Mouse (Mus musculus) heart, postnatal 10 days (tissue): Measurements from ENCODE around the gene Fam169a. TPM values are rescaled to one million over a fixed set of nuclear protein-coding genes. Genes with fewer than 3 reads are reported as not detected.
"Not testable (repeated sequence)": the region's sequence is repeated elsewhere in the genome, so short reads cannot be mapped to it uniquely, and the experiment has no call there.

Experiments used
- DNase-seq, 2 experiments: peaks; one replicate each; pipeline ENCODE4 v3.0.0; 2021
- intact Hi-C: fragments of 180-260 bp; cut with DNase I; formaldehyde crosslinking; loops from one replicate; pipeline ENCODE4 v1.15.1; 2025
- total RNA-seq, 2 experiments: library from RNA; stranded (reverse); gene quantifications; 2 replicates each; pipeline ENCODE4 v1.2.3; 2021

Gene Fam169a
- total RNA-seq, 2 experiments from 2014 or later: 0.87 to 0.89 TPM

- DNase-seq: no peak
- intact Hi-C loops: no loop called here
These were observed 6.4 kb downstream of the Fam169a start for GRCm38 (mm10) chr13:97073497-97073896.

GRCm38 (mm10) chr13:97077556-97077955 is 10.5 kb downstream of the Fam169a start:
- intact Hi-C loops: no loop called here
- no peak for DNase-seq

GRCm38 (mm10) chr13:97080201-97080600 is 13.1 kb downstream of the Fam169a start:
- DNase-seq: no peak
- intact Hi-C loops: no loop called here

- DNase-seq: no peak
- intact Hi-C loops: no loop called here
These were observed 13.5 kb downstream of the Fam169a start for GRCm38 (mm10) chr13:97080615-97081014.

- DNase-seq: no peak
- intact Hi-C loops: no loop called here
These were observed 15.3 kb downstream of the Fam169a start for GRCm38 (mm10) chr13:97082432-97082831.

GRCm38 (mm10) chr13:97086316-97086715 is 19.2 kb downstream of the Fam169a start:
- DNase-seq: no peak
- intact Hi-C loops: no loop called here

- no peak for DNase-seq
- intact Hi-C loops: no loop called here
These were observed 20.3 kb downstream of the Fam169a start for GRCm38 (mm10) chr13:97087421-97087820.

- intact Hi-C loops: no loop called here
- DNase-seq: no peak
These were observed 21.1 kb downstream of the Fam169a start for GRCm38 (mm10) chr13:97088183-97088582.

GRCm38 (mm10) chr13:97095726-97096125 is 28.6 kb downstream of the Fam169a start:
- no peak for DNase-seq
- intact Hi-C loops: no loop called here

GRCm38 (mm10) chr13:97099187-97099852 is 32.2 kb downstream of the Fam169a start, which contains the start of gene Gm6169:
Gene Gm6169 (minus strand): TSS chr13:97099237.
- intact Hi-C loops: no loop called here
- peak; percentile 57 to 70 for DNase-seq

GRCm38 (mm10) chr13:97104996-97105395 is 37.9 kb downstream of the Fam169a start:
- intact Hi-C loops: no loop called here
- no peak for DNase-seq

- intact Hi-C loops, DNase-seq: not testable (repeated sequence)
These were observed 40.6 kb downstream of the Fam169a start for GRCm38 (mm10) chr13:97107721-97108120.

GRCm38 (mm10) chr13:97109046-97109445 is 42.0 kb downstream of the Fam169a start:
- intact Hi-C loops: no loop called here
- no peak for DNase-seq

- DNase-seq: no peak
- intact Hi-C loops: no loop called here
These were observed 54.3 kb downstream of the Fam169a start for GRCm38 (mm10) chr13:97121341-97121740.

GRCm38 (mm10) chr13:97129654-97130053 is 62.6 kb downstream of the Fam169a start:
- intact Hi-C loops, DNase-seq: not testable (repeated sequence)

GRCm38 (mm10) chr13:97130413-97130812 is 63.3 kb downstream of the Fam169a start:
- DNase-seq, intact Hi-C loops: not testable (repeated sequence)

GRCm38 (mm10) chr13:97137466-97138400 is 70.6 kb downstream of the Fam169a start, which contains the start of the genes Gfm2 and Nsa2:
Gene Gfm2 (plus strand): TSS chr13:97137937.
Gene Nsa2 (minus strand): TSS chr13:97137937.
- peak; percentile 94 for DNase-seq

GRCm38 (mm10) chr13:97138404-97138931 is 71.4 kb downstream of the Fam169a start:
- intact Hi-C loops, DNase-seq: not testable (repeated sequence)

More at GRCm38 (mm10) chr13:97137466-97138400, 70.6 kb downstream of the Fam169a start, which contains the start of the genes Gfm2 and Nsa2:
- intact Hi-C loops: no loop called here

- no peak for DNase-seq
- intact Hi-C loops: loop anchor here (10.0 kb wide), 1 partner anchor 288 kb away; no protein-coding TSS in a partner anchor
These were observed 75.2 kb downstream of the Fam169a start for GRCm38 (mm10) chr13:97142321-97142720.

GRCm38 (mm10) chr13:97145834-97146233 is 78.7 kb downstream of the Fam169a start:
- intact Hi-C loops: loop anchor here (10.0 kb wide), 1 partner anchor 291 kb away; no protein-coding TSS in a partner anchor
- peak; percentile 23 to 63 for DNase-seq
